Mouse (Mus musculus): ENCODE measurements around the gene Cpeb3. TPM values are rescaled to one million over a fixed set of nuclear protein-coding genes. Genes with fewer than 3 reads are reported as not detected.
A peak's percentile ranks its signal among the peaks of the same experiment; 100 is the strongest.

Cpeb3 gene
- polyA plus RNA-seq, 1 experiment from 2014 or later, result 11.2 TPM

GRCm38 (mm10) chr19:37055976-37056556, 152.3 kb downstream of the Cpeb3 start:
- no peak overlapping the region for H3K27ac ChIP-seq (ENCODE audit: low read length)
- no peak for ATAC-seq
- H3K36me3 ChIP-seq (ENCODE audit: control insufficient read depth, insufficient read depth, low read length), result 0 out of 2 replicates have a peak, but pooled peaks cover 5% of the 10 kb centered on the region
- H3K9me3 ChIP-seq (replicated peaks; ENCODE audit: control insufficient read depth, low read length, poor library complexity, severe bottlenecking), result no peaks in the 10 kb centered on the region
- 82% methylated on average over 4 of the region's 4 CpGs for WGBS
- H3K4me2 ChIP-seq (ENCODE audit: low read length), result no peak overlapping the region
- no peak overlapping the region for H3K9ac ChIP-seq (ENCODE audit: low read depth, low read length)
- no peaks in the 10 kb centered on the region for H3K4me1 ChIP-seq (ENCODE audit: control insufficient read depth, insufficient read depth, low read length)
- H3K4me3 ChIP-seq (ENCODE audit: low read depth, low read length), result no peak overlapping the region
- H3K27me3 ChIP-seq (ENCODE audit: control insufficient read depth, insufficient read depth, low read depth, low read length), result no peaks in the 10 kb centered on the region

- 0 out of 2 replicates have a peak, but pooled peaks have one; percentile 58 for ATAC-seq
- no peaks in the 10 kb centered on the region for H3K9me3 ChIP-seq (replicated peaks; ENCODE audit: control insufficient read depth, low read length, poor library complexity, severe bottlenecking)
- 0 out of 2 replicates have a peak, but pooled peaks cover 5% of the 10 kb centered on the region for H3K36me3 ChIP-seq (ENCODE audit: control insufficient read depth, insufficient read depth, low read length)
- no peak overlapping the region for H3K4me2 ChIP-seq (ENCODE audit: low read length)
- WGBS, result 69% methylated on average over 4 of the region's 4 CpGs
- H3K4me1 ChIP-seq (ENCODE audit: control insufficient read depth, insufficient read depth, low read length), result no peaks in the 10 kb centered on the region
- no peak overlapping the region for H3K27ac ChIP-seq (ENCODE audit: low read length)
- no peaks in the 10 kb centered on the region for H3K27me3 ChIP-seq (ENCODE audit: control insufficient read depth, insufficient read depth, low read depth, low read length)
- H3K9ac ChIP-seq (ENCODE audit: low read depth, low read length), result no peak overlapping the region
- no peak overlapping the region for H3K4me3 ChIP-seq (ENCODE audit: low read depth, low read length)
These were observed 157.6 kb downstream of the Cpeb3 start for GRCm38 (mm10) chr19:37050643-37051345.

GRCm38 (mm10) chr19:37048507-37048906, 159.9 kb downstream of the Cpeb3 start:
- Histone ChIP-seq H3K4me3 (ENCODE audit: low read depth, low read length) (no peak overlapping the region), H3K36me3 (ENCODE audit: control insufficient read depth, insufficient read depth, low read length) (0 out of 2 replicates have a peak, but pooled peaks cover 5% of the 10 kb centered on the region), H3K4me1 (ENCODE audit: control insufficient read depth, insufficient read depth, low read length) (no peaks in the 10 kb centered on the region), H3K9ac (ENCODE audit: low read depth, low read length) (no peak overlapping the region), H3K4me2 (ENCODE audit: low read length) (no peak overlapping the region), H3K9me3 (replicated peaks; ENCODE audit: control insufficient read depth, low read length, poor library complexity, severe bottlenecking) (no peaks in the 10 kb centered on the region), H3K27ac (ENCODE audit: low read length) (no peak overlapping the region), H3K27me3 (ENCODE audit: control insufficient read depth, insufficient read depth, low read depth, low read length) (no peaks in the 10 kb centered on the region)
- WGBS, result 94% methylated on average over 6 of the region's 6 CpGs
- ATAC-seq, result no peak

- Histone ChIP-seq H3K36me3 (ENCODE audit: control insufficient read depth, insufficient read depth, low read length) (peaks cover under 1% of the 10 kb centered on the region; the same call in 1 of the 2 replicates), H3K4me1 (ENCODE audit: control insufficient read depth, insufficient read depth, low read length) (no peaks in the 10 kb centered on the region), H3K9me3 (replicated peaks; ENCODE audit: control insufficient read depth, low read length, poor library complexity, severe bottlenecking) (no peaks in the 10 kb centered on the region), H3K4me2 (ENCODE audit: low read length) (no peak overlapping the region), H3K4me3 (ENCODE audit: low read depth, low read length) (no peak overlapping the region), H3K27me3 (ENCODE audit: control insufficient read depth, insufficient read depth, low read depth, low read length) (no peaks in the 10 kb centered on the region), H3K27ac (ENCODE audit: low read length) (no peak overlapping the region), H3K9ac (ENCODE audit: low read depth, low read length) (no peak overlapping the region)
- WGBS, result 88% methylated on average over 10 of the region's 10 CpGs
- no peak for ATAC-seq
These were observed 164.0 kb downstream of the Cpeb3 start for GRCm38 (mm10) chr19:37044431-37044830.

- ATAC-seq, result no peak
- no peak overlapping the region for H3K4me2 ChIP-seq (ENCODE audit: low read length)
- H3K9me3 ChIP-seq (replicated peaks; ENCODE audit: control insufficient read depth, low read length, poor library complexity, severe bottlenecking), result no peaks in the 10 kb centered on the region
These were observed 167.5 kb downstream of the Cpeb3 start for GRCm38 (mm10) chr19:37040906-37041305.

GRCm38 (mm10) chr19:37032364-37032763, 176.0 kb downstream of the Cpeb3 start:
- Histone ChIP-seq H3K4me1 (ENCODE audit: control insufficient read depth, insufficient read depth, low read length) (no peaks in the 10 kb centered on the region), H3K27ac (ENCODE audit: low read length) (no peak overlapping the region), H3K27me3 (ENCODE audit: control insufficient read depth, insufficient read depth, low read depth, low read length) (no peaks in the 10 kb centered on the region), H3K9ac (ENCODE audit: low read depth, low read length) (no peak overlapping the region), H3K36me3 (ENCODE audit: control insufficient read depth, insufficient read depth, low read length) (no peaks in the 10 kb centered on the region), H3K4me2 (ENCODE audit: low read length) (no peak overlapping the region), H3K9me3 (replicated peaks; ENCODE audit: control insufficient read depth, low read length, poor library complexity, severe bottlenecking) (no peaks in the 10 kb centered on the region), H3K4me3 (ENCODE audit: low read depth, low read length) (no peak overlapping the region)
- WGBS, result 88% methylated on average over 2 of the region's 2 CpGs
- ATAC-seq, result no peak

More at GRCm38 (mm10) chr19:37040906-37041305, 167.5 kb downstream of the Cpeb3 start:
- Histone ChIP-seq H3K36me3 (ENCODE audit: control insufficient read depth, insufficient read depth, low read length) (peaks cover 4% of the 10 kb centered on the region; the same call in 1 of the 2 replicates), H3K4me3 (ENCODE audit: low read depth, low read length) (no peak overlapping the region), H3K4me1 (ENCODE audit: control insufficient read depth, insufficient read depth, low read length) (no peaks in the 10 kb centered on the region), H3K27ac (ENCODE audit: low read length) (no peak overlapping the region), H3K27me3 (ENCODE audit: control insufficient read depth, insufficient read depth, low read depth, low read length) (no peaks in the 10 kb centered on the region), H3K9ac (ENCODE audit: low read depth, low read length) (no peak overlapping the region)

GRCm38 (mm10) chr19:37031446-37031845, 177.0 kb downstream of the Cpeb3 start:
- Histone ChIP-seq H3K9ac (ENCODE audit: low read depth, low read length) (no peak overlapping the region), H3K9me3 (replicated peaks; ENCODE audit: control insufficient read depth, low read length, poor library complexity, severe bottlenecking) (no peaks in the 10 kb centered on the region), H3K4me1 (ENCODE audit: control insufficient read depth, insufficient read depth, low read length) (no peaks in the 10 kb centered on the region), H3K27ac (ENCODE audit: low read length) (no peak overlapping the region), H3K36me3 (ENCODE audit: control insufficient read depth, insufficient read depth, low read length) (no peaks in the 10 kb centered on the region), H3K4me3 (ENCODE audit: low read depth, low read length) (no peak overlapping the region), H3K27me3 (ENCODE audit: control insufficient read depth, insufficient read depth, low read depth, low read length) (no peaks in the 10 kb centered on the region), H3K4me2 (ENCODE audit: low read length) (no peak overlapping the region)
- WGBS, result 85% methylated on average over 5 of the region's 5 CpGs
- no peak for ATAC-seq

- 75% methylated on average over 6 of the region's 6 CpGs for WGBS
- Histone ChIP-seq H3K27ac (ENCODE audit: low read length) (no peak overlapping the region), H3K4me1 (ENCODE audit: control insufficient read depth, insufficient read depth, low read length) (no peaks in the 10 kb centered on the region), H3K4me3 (ENCODE audit: low read depth, low read length) (no peak overlapping the region), H3K4me2 (ENCODE audit: low read length) (no peak overlapping the region), H3K9ac (ENCODE audit: low read depth, low read length) (no peak overlapping the region), H3K36me3 (ENCODE audit: control insufficient read depth, insufficient read depth, low read length) (peaks cover 2% of the 10 kb centered on the region; the same call in 1 of the 2 replicates), H3K9me3 (replicated peaks; ENCODE audit: control insufficient read depth, low read length, poor library complexity, severe bottlenecking) (no peaks in the 10 kb centered on the region), H3K27me3 (ENCODE audit: control insufficient read depth, insufficient read depth, low read depth, low read length) (no peaks in the 10 kb centered on the region)
- ATAC-seq, result no peak
These were observed 178.6 kb downstream of the Cpeb3 start for GRCm38 (mm10) chr19:37029771-37030170.

GRCm38 (mm10) chr19:37026408-37026807, 182.0 kb downstream of the Cpeb3 start:
- Histone ChIP-seq H3K4me2 (ENCODE audit: low read length) (no peak overlapping the region), H3K36me3 (ENCODE audit: control insufficient read depth, insufficient read depth, low read length) (peaks cover 2% of the 10 kb centered on the region; the same call in 1 of the 2 replicates), H3K9me3 (replicated peaks; ENCODE audit: control insufficient read depth, low read length, poor library complexity, severe bottlenecking) (no peaks in the 10 kb centered on the region), H3K27ac (ENCODE audit: low read length) (no peak overlapping the region), H3K27me3 (ENCODE audit: control insufficient read depth, insufficient read depth, low read depth, low read length) (no peaks in the 10 kb centered on the region), H3K4me1 (ENCODE audit: control insufficient read depth, insufficient read depth, low read length) (peaks cover 4% of the 10 kb centered on the region; the same call in 1 of the 2 replicates), H3K9ac (ENCODE audit: low read depth, low read length) (no peak overlapping the region), H3K4me3 (ENCODE audit: low read depth, low read length) (no peak overlapping the region)
- ATAC-seq, result no peak
- 88% methylated on average over 11 of the region's 11 CpGs for WGBS

All from midbrain, embryonic 16.5 days (tissue).